Mouse (Mus musculus) c-Kit-positive CD71-positive TER-119-negative erythroid progenitor cells, embryonic 14.5 days (primary cell): Measurements from ENCODE around the gene Pts.

Experiments used
- DNase-seq: peaks from one replicate; pipeline ENCODE4 v3.0.0-alpha.2; 2013; ENCODE audit warnings: low read depth

The Pts gene

DNA sequence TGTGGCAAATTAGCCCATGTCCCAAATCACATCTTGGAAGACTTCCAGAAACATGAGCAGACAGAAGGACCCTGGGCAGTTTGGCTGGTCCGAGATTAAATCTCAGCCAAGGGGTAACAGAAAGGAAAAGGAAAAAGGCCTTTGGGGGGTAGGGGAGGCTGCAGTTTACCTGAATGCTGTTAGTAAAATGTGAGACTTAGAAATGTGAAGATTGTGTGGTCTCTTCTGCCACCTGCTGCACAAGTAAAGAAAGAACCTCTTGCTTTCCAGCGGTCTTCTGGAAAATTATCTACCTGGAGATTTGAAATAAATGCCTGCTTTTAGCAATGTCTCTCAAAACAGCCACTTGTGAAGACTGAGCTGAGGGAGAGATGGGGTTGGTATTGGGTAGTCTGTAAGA lies 2.4 kb upstream of the Pts start:
- DNase-seq = no peak

DNA sequence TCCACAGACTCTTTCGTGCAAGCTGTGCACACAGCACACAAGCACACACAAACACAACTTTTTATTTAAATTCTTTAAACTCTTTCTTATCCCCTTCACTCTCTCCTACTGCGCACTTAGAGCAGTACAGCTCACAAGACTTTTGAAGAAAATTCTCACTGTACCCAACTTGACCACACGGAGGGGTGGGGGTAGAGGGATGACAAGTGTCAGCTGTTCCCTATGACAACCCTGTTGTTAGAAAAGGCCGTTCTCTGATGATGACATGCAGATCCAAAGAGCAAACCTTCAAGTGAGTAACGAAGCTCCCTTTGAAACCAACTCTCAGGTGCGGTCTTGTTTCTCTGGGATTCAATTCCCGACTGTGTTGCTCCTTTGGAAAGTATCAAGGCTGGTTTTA lies 664 bp downstream of the Pts start:
- DNase-seq = no peak

DNA sequence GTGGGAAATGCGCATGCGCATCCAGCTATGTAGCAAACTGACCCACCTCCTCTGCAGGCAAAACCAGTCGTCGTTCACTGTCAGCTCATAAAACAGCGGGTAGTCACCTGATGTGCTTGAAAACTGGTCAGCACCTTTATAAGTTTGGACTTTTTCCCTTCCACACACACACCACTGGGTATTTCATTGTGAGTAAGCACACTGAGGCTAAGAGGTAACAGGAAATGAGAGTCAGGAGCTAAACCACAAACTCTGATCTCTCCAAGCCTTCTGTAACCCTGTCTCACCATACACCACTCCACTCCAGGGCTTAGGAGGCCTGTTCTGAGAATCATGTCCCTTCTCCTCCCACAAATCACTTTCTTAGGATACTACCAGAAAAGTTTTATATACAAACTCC lies 2.9 kb downstream of the Pts start:
- no peak for DNase-seq

DNA sequence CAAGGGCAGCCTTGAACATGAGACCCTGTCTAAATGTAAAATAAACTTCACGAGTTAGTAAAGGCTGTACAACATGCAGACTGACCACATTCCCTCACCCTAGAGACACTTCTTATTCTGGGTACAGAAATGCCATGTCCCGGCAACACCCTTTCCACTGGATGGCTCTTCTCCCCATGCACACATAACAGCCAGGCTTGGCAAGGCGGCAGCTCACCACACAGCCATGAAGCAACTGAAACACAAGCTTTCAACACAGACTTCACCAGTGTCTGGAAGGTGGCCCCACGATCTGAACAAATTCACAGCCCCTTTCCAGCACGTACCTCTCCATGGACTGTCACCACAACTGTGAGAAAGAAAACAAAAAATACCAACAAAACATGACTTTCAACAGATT lies 3.6 kb downstream of the Pts start:
- no peak for DNase-seq

DNA sequence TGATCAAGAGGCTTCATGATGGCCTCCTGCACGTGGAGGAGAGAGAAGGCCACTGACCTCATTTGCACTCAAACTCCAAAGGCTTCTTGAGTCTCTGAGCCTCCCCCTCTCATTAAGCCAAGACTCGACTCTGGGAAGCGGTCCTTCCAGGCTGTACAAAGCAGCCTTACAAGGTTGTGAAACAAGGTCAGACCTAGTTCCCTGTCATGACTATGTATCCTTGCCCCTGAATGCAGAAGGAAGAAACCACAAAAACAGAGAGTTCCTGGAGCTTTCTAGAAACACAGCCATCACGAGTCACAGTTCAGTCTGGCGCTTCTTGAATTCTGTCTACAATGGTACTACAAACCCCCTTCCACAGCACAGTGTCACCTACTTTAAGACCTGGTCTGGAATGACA lies 6.0 kb downstream of the Pts start:
- DNase-seq = no peak

DNA sequence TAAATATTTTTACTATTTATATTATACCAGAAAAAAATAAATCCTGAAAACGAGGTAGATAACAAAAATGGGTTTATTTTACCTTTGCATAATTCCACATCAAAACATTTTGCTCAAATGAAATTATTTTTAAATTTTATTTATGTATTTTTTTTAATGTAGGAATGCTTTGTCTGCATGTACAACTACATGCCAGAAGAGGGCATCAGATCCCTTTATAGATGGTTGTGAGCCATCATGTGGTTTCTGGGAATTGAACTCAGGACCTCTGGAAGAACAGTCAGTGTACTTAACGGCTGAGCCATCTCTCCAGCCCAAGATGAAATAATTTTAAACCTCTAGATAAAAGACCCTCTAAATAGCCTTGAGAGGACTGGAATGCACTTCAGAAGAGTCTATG lies 7.0 kb downstream of the Pts start:
- no peak for DNase-seq

DNA sequence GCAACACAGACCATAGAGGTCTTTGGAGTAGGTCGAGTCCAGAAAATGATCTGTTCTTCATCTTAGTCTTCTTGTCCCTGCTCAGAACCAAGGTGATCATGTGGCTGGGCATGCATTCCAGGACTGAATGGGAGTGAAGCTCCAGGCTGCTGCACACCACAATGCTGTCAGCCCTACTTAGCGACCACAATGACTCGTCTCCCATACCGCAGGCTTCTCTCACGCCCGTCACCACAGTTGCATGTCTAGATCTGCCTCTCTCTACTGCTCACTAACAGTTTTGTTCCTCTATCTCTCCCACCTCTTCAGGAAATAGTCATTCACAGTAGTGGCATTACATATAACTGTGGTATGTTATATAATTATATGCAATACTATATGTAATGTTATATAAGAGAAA lies 7.8 kb downstream of the Pts start:
- no peak for DNase-seq

DNA sequence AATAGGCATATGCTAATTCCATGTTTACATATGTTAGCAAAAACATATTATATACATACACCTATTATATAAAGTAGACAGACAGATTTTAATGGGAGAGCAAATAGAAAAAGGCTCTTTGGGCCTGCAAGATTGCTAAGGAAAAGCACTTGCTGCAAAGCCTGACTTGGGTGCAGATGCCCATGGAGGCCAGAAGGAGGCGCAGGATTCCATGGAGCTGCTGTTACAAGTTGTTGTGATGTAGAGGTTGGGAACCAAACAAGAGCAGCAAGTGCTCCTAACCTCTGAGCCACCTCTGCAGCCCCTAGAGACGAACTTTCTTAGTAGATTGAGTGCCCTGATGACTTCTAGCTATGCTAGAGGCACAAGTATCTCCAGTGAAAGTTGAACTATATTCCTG lies 9.7 kb downstream of the Pts start:
- no peak for DNase-seq

DNA sequence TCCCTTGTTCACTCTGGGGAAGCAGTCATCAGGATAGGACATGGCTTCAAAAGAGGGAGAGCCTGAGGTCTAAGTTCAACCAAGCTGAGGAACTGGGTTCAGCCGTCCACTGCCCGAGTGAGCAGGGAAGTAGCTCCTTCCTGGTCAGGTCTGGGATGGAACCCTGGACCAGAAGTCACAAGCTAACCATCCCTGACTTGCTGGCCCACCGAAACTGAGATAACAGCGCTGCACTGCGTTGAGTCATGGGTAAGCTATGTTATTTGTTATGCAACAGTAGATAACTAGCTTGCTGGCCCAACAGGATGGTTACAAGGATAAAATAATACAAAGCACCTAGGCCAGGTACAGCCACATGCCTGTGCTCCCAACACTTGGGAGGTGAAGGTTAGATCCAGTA lies 13.1 kb downstream of the Pts start:
- no peak for DNase-seq

DNA sequence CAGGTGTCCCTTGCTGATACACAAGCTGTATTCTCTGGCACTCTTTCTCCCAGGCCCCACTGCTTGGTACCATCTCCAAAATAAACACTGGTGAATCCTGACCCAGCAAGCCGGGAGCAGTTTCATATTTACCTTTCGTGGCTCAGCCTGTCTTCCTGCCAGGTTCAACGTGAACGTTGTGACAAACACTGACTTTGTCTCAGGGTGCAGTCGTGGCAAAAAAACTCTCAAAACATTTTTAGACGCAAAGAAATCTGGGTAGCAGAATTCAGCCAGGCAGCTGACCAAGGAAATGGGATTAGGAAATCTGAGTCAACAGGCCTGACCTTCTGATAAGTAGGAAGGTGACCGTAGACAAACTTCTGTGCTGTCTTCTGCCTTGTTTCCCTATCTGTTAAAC lies 21.0 kb downstream of the Pts start:
- DNase-seq = no peak

DNA sequence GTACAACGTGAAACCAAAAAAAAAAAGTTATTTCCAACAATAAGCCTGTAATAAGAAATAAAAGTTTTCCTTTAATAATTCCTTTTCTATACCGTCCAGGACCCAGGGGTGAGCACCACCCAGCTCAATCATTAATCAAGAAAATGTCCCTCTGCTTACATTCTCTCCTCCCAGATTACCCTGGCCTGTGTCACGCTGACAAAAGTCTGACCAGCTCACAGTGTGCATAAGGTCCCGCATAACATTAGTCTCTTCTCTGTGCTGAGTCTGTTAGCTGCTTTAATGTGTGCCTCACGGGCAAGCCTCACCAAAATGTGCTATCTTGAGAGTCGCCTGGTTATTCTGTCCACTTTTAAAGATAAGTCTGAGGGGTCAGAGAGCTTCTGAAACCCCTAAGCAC lies 23.1 kb downstream of the Pts start:
- DNase-seq = no peak

DNA sequence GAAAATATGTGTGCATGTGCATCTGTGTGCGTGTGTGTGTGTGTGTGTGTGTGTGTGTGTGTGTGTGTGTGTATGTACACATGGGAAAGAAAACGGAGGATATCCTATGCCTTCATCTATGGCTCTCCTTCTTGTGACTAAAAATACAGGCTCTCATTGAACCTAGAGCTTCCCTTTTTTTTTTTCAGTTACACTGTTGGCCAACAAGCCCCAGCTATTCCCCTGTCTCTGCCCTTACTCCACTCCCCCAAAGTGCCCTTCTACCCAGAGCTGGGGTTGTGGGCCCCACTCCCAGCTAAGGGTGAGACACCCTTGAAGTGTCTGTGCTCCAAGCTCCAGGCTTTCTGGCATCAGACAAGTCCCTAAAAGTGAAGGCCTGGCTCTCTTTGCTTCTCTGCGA lies 25.6 kb downstream of the Pts start:
- DNase-seq = no peak

DNA sequence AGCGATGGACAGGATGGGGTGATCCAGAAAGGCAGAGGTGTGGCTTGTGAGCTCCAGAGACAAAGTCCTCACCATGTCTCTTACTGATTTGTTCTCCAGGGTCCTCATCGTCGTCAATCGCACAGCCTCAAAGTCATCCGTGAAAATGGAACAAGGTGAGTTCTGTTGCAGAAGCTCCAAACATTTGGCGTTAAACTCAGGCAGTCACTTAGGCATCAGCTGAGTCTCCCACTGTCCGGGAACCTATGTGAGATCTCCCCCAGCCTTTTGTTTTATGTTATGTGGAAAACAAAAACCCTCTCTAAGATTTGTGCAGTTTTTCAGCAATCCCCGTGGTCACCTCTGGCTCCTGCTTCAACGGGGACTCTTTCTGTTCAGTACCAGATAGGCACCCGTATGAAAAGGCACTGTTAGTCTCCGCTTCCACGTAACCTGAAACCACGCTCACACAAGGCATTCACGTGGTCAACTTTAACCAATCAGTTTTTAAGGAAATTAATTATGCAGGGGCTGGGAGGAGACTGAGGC lies 27.5 kb downstream of the Pts start:
- peak; percentile 77 for DNase-seq

DNA sequence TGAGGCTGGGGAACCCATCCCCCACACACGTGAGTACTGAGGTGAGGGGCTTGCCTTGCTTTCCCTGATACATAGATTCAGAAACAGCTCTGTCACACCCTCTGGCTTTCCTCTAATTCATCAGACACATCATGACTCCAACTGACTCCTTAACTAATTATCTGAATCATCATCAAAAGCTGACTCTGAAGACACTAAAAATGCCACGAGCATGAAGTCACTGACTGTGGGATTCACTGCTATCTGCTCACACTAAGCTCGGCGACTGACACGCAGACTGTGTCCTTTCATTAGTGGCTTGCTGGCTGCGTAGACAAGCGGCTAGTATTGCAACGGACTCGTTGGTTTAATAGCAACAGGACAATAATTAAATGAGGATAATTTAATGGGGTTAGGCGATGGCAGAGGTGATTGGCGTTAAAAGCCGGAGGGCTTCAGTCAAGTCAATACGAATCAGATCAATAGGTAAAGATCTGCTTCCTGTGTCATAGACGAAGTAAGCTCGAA lies 28.0 kb downstream of the Pts start:
- DNase-seq = no peak

DNA sequence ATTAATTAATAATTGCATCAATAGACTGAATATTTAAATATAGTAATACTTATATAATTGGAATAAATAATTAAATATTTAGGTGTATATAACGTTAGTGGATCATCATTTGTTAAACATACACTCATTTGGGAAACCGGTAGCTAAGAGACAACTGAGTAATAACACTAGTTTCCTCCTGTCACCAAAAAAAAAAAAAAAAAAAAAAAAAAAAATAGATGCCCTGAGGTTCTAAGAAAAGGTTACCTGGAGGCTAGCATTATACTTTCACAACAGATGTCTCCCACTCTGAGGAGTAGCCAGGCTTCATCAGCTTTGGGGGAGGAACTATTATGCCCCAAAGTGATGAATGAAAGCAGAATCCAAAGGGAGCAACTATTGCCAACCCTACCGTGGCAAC lies 28.7 kb downstream of the Pts start:
- DNase-seq = no peak

DNA sequence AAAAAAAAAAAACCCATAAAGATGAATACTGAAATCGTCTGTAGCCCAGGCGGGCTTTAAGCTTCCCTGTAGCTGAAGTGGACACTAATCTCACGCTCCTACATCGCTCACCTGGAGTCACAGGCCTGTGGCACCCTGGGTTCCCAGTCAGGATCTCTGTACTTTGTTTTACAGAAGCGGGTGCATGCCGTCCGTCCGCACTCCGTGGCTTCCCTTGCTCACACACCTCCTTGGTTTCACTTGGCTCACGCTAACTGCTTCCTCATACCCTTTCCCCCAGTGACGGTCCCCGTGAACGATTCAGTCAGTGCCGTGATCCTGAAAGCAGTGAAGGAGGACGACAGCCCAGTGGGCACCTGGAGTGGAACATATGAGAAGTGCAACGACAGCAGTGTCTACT lies 29.7 kb downstream of the Pts start:
- no peak for DNase-seq

DNA sequence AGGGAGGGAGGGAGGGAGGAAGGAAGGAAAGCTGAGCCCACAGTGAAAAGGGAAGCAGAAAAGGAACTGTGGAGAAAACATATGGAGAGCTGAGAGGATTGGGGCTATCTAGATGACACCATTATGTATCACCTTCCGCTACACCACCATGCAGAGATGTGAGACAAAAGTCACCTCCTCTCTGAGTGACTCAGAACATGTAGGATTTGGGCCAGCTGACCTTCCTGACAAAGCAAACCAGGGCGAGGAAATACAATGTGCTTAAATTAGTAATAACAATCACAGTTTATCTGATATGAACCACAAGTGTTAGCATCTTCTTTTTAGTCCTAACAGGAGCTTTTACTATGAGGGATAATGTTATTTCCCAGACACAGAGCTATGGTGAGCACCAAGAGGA lies 31.0 kb downstream of the Pts start:
- DNase-seq = no peak

DNA sequence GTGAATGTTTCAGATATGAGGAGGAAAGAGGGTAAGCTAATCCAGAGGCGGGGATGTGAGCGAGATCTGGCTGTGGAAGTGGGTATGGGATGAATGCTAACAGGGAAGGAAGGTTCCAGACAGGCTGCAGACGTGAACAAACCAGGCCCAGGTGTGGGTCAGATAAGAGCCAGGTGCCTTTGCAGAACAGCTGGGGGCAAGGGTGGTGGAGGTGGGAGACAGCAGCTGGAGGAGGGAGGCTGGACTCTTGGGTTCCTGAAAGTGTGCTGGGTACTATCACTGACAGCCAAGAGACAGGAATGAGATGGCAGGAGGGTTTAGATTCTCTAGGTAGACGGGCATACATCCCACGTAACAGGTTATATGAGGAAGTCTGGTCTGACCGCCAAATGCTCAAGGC lies 31.4 kb downstream of the Pts start:
- DNase-seq = no peak

DNA sequence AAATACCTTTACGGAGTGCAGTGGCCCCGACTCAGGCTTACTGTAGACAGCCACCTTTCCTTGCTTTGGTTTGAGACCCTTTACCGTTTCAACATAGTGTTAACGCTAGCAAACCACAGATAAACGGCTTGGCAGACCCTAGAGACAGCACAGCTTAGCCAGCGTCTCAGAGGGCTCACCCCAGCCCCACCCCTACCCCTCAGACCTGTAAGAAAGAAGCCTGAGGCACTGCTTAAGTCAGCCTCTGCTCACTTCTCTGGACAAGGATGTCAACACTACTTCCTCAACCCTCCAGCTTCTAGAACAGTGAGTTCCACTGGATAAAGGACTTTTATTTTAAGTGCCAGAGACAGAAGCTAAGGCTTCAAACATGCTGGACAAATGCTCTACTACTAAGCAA lies 32.0 kb downstream of the Pts start:
- no peak for DNase-seq

DNA sequence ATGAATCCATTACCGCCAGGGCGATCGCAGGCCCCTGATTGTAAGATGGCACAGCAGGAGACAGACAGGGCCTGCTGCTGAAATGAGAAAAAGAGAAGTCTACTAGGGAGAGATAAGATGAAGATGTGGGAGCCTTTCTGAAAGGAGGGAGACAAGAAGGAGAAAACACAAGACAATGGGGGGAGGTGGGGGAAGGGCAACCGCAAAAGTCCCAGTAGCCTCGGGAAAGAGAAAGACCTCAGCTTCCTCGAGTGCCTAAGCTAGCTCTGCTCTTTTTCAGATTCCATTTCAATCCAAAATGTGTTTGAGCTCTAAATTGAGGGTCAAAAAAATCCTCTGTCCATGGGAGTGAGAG lies 32.4 kb downstream of the Pts start:
- DNase-seq = peak; percentile 17

DNA sequence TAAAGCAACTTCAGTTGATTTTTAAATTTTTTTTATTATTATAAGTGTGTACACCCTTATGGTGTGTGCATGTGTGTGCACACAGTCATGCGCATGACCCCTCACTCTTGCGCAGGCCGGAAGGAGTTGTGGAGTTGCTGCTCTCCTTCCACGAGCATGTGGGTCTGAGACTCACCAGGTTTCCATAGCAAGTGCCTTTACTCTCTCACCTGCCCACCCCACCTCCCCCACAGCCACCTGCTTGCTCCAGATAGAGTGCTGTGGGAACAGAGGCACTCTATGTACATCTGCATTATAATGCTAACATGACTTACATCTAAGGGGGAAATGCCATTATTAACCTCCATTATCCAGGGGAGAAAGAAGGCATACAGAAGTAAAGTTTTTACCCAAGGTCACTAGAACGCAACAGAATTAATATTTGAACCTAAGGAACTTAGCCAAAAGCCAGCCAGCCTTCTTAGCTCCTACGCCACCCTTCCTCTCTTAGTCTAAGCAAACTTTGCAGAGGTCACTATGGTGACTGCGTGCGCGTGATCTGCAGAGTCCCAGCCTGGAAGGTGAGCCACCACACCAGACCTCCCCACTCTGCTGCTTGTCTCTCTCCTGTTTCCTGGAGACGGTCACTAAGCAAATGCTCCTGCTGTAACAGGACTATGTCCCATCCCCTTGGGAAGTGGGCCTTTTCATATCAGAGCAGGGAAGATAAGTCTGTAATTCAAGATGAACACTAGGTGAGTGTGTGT lies 32.9 kb downstream of the Pts start:
- DNase-seq = no peak

DNA sequence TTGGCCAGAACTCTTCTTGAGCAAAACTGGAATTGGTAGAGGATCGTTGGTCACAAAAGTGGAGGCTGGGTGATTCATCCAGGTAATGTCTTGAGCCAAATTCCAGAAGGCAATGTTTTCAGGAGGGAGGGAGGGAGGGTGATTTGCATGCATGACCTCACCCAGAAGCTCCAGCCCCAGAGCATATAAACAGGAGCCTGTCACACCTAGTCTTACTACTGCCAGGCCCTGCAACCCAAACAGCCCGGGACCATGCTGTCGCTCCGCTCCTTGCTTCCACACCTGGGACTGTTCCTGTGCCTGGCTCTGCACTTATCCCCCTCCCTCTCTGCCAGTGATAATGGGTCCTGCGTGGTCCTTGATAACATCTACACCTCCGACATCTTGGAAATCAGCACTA lies 34.2 kb downstream of the Pts start, which contains the start of gene Plet1:
Plet1 (plus strand) TSS at position 215 of the 400 bp plus-strand sequence.
- no peak for DNase-seq

DNA sequence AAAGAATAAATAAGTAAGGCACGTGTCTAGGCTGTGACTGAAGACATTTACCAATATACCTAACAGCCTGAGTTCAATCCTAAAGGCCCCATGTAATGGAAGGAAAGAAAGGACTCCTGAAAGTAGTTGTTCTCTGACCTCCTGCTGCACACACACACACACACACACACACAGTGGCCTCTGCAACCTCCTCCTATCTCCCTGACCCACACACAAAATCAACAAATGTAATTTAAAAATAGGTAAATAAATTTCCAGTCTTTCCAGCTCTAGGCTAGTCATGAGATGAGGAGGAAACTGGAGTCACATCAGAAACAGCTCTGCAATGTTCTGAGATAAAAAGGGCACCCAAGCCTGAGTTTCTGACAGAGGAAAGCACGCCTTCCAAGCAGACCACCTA lies 34.7 kb downstream of the Pts start:
- no peak for DNase-seq

DNA sequence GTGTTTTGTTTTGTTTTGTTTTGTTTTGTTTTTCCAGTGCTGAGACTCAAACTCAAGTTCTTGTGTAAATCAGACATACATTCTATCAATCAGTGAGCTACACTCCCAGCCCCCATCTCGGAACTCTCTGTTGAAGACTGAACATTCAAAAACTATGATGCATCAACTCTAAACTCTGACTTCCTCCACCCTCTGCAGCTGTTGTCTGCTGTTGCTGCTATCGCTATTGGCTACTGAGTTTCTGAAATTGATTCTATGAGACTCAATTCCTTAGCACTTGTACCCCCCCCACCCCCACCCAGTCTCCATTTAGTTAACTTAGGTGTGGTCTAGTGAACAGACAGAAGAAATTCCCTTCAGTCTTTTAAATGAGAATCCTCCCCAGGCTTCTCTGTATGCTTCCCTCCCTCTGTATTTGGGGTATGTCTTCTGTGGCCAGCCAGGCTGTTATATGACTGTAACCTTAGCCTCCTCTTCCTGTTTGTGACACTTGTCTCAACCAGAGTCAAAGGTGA lies 36.9 kb downstream of the Pts start:
- DNase-seq = no peak
